Mouse (Mus musculus): ENCODE results near the gene Rsc1a1.

Rsc1a1 gene

DNA sequence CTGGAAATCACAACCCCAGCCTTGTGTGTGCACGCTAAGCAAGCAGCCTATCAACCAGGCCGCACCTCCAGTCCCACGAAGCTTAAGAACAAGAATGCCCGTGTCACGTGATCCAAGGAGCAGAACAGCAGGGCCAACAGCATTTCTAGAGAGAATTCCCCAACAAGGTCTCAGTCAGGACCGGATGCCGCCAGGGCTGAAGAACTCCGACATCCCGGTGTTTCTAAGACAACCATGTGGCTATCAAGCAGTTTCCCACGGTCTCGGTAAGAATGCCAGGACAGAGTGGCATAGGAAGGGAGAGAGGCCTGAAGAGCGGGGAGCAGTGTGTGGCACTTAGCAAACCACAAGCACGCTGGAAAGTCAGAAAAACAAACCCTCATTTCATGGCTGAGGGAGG is 31.6 kb downstream of the Rsc1a1 start:
- no peak for DNase-seq (ENCODE audit: low spot score)

DNA sequence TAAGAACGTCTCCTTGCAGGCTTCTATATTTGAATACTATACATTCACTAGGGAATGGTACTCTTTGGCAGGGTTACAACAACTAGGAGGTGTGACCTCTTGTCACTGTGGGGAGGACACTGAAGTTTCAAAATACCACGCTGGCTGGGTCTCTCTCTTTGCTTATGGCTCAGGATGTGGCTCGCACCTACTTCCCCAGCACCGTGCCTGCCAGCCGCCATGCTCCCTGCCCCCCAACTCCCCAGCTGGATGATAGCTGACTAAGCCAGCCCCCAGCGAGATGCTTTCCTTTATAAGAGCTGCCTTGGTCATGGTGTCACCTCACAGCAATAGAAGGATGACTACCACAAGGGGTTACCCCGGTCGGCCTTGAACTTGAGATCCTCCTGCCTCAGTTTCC is 32.4 kb downstream of the Rsc1a1 start:
- DNase-seq (ENCODE audit: low spot score) = no peak

DNA sequence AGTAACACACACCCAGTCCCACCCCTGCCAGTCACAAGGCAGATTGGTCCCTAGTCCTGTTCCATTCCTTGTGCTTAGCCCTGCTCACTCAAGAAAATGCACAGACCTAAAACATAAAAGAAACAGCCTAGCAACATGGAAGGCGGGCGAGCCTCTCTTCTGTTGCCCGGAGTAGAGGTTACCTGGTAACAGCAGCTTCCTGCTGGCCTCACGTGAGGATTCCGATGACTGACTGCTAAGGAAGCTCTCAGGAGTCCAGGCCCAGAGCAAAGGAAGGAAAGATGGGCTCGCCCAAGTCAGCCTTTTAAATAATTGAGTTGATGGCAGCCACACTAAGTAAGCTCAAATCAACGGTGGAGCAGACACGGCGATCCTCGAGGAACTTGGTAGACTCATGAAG is 33.5 kb downstream of the Rsc1a1 start:
- DNase-seq (ENCODE audit: low spot score) = no peak

DNA sequence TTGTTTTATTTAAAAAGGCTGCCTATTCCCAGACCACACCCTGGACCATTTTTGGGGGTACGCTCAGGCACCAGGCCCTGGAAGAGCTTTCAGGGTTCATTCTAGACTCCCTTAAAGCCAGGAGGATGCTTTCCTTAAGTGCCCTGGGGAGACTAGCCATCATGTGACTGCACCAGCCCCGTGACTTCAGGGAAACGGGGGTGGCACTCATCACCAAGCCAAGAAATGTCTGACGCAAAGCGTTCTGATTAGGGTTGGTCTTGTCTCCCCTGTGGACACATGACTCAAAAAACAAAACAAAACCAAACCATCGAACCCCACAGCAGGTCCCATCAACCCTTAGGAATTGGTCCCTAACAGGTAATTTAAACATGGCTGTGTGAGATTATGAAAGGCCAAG is 34.1 kb downstream of the Rsc1a1 start:
- no peak for DNase-seq (ENCODE audit: low spot score)

GRCm38 (mm10) chr4:141649244-141649643 is 36.2 kb downstream of the Rsc1a1 start:
- DNase-seq (ENCODE audit: low spot score) = no peak

- no peak for DNase-seq (ENCODE audit: low spot score)
These were observed 37.1 kb downstream of the Rsc1a1 start for GRCm38 (mm10) chr4:141648262-141648661.

- DNase-seq (ENCODE audit: low spot score) = no peak
These were observed 38.2 kb downstream of the Rsc1a1 start for GRCm38 (mm10) chr4:141647187-141647586.

DNA sequence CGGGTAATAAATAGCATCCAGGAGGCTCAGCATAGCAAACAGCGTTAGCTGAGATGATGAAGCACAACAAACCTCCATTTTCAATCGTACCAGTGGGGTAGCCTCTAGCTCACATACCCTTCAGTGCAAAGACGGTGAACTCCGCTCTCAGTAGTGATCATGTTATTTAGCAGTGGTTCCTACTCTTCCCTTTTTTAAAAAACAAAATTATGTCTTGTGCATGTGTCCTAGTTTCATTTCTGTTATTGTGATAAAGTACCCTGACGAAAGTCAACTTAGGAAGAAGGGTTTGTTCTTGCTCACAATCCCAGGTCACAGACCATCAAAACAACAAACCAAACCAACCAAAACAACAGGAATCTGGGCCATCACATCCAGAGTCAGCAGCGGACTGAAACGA is 39.4 kb downstream of the Rsc1a1 start:
- DNase-seq (ENCODE audit: low spot score) = no peak

DNA sequence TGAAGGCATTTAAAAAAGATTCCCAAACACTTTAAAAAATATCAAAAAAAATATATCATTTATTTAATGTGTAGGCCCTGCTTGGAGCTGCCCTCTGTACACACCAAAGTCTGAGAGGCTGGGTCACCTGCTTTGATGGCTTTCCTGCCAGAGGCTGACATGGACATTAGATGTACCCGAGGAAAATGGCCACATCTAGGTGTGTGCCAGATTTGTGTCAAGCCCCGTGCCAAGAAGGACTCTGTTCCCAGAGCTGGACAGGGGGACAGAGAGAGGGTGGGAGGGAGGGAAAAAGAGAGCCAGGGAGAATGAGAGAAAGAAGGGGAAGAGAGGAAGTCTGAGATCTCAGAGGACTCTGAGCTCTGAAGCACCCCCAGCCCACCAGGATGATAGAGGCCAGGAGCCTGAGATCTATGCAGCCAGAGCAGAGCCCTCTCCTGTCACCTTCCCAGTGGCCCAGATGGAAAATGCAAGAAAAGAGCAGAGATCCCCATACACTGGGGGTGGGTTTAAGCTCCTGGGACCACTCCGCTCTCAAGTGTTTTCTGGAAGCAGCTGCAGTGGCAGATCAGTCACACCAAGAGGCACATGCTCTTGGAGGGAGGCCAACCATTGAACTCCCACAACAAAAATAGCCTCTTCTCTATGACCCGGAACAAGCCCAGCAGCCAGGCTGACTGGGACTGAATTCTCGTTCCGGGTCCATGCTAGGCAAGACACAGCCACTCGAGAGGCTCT is 42.1 kb downstream of the Rsc1a1 start:
- DNase-seq (ENCODE audit: low spot score) = no peak

GRCm38 (mm10) chr4:141641961-141642811 is 43.2 kb downstream of the Rsc1a1 start:
- no peak for DNase-seq (ENCODE audit: low spot score)

GRCm38 (mm10) chr4:141641353-141641771 is 44.0 kb downstream of the Rsc1a1 start:
- no peak for DNase-seq (ENCODE audit: low spot score)

DNA sequence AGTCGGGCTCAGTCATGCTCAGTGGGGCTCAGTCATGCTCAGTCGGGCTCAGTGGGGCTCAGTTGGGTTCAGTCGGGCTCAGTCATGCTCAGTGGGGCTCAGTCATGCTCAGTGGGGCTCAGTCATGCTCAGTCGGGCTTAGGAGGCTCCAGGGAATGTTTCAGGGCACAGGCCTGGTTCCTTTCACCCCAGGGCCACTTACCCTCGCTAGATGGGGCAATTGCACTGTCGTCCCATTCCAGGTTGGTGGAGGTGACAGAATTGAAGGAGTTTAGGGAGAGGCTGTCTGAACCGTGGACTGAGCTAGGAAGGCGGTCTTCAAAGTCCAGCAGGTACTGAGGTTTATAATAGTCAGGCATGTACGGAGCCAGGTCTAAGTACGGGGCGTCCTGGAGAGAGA is 45.9 kb downstream of the Rsc1a1 start:
- no peak for DNase-seq (ENCODE audit: low spot score)

DNA sequence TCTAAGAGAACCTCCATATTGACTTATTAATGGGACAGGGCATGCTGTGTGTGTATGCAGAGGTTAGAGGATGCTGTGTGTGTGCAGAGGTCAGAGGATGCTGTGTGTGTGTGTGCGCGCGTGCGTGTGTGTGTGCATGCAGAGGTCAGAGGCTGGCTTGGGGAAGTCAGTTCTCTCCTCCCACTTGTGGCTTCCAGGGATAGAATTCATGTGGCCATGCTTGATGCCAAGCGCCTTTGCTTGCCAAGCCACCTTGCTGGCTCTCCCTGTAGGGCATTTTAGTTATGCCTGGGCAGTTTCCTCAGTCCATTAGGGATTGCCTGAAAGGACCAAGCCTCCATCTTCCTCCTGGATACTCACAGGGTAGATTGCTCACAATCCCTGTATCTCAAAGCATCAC is 48.7 kb downstream of the Rsc1a1 start:
- DNase-seq (ENCODE audit: low spot score) = no peak

DNA sequence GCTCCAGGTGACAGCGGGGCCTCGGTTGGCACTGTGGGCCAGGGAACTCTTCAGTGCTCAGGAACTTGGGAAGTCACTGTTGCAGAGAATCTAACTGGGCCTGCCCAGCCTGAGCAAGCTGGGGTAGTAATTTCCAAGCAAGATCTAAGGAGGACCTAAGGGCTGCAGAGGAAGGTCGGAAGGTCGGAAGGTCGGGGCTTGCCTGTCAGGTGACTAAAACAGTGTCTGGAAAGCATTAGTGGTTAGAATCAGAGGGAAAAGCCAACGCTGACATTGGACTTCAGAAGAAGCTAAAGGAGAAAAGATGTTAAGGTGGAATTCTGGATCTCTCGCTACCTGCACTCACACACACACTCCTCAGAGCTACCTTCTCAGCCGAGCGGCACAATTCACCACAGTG is 49.4 kb downstream of the Rsc1a1 start:
- DNase-seq (ENCODE audit: low spot score) = no peak

Measured in T-cell, adult 2 months (primary cell).